Mouse (Mus musculus): ENCODE measurements around the gene 4933428M09Rik.

- no peak for TF ChIP-seq CTCF (IDR thresholded peaks at IDR 0.05; ENCODE audit: borderline replicate concordance, insufficient read depth, low read length)
- no peak for TF ChIP-seq POLR2A (IDR thresholded peaks at IDR 0.05; ENCODE audit: low read depth, low read length)
These were observed 35.7 kb downstream of the 4933428M09Rik start for GRCm38 (mm10) chrX:139214765-139215164.
